Mouse (Mus musculus) MEL (cell line): ENCODE measurements around the gene Srgap3. TPM values are rescaled to one million over a fixed set of nuclear protein-coding genes. Genes with fewer than 3 reads are reported as not detected.
A peak's percentile ranks its signal among the peaks of the same experiment; 100 is the strongest.

Source experiments
- DNase-seq: peaks from one replicate; pipeline ENCODE4 v3.0.0; 2011; ENCODE audit warnings: low read depth, low spot score
- H3K27ac ChIP-seq: 2 replicates; pipeline ENCODE4 v1.5.1; 2012; ENCODE audit warnings: low read depth, mild to moderate bottlenecking, control low read depth, low read length, moderate library complexity; ENCODE audit not compliant: control insufficient read depth
- H3K27me3 ChIP-seq, 2 experiments: fragments of 150-350 bp in 1 of 2; sonication (generic) in 1 of 2; 2 replicates each; pipeline ENCODE4 v1.6.1; 2012; ENCODE audit warnings: low read length in 2 of 2, mild to moderate bottlenecking in 2 of 2, improper control_type of control experiment in 1 of 2, moderate library complexity in 1 of 2; ENCODE audit not compliant: insufficient read depth in 2 of 2, control insufficient read depth in 1 of 2
- H3K36me3 ChIP-seq, 2 experiments: 2 replicates each; pipeline ENCODE4 v1.6.1; 2012 to 2014; ENCODE audit warnings: low read length in 2 of 2, improper control_type of control experiment in 1 of 2, inconsistent platforms in 1 of 2, mild to moderate bottlenecking in 1 of 2; ENCODE audit not compliant: insufficient read depth in 2 of 2, control insufficient read depth in 1 of 2
- H3K4me1 ChIP-seq, 2 experiments: fragments of 150-350 bp in 1 of 2; sonication (generic) in 1 of 2; 2 replicates each; pipeline ENCODE4 v1.6.1; 2012; ENCODE audit warnings: low read length in 2 of 2, improper control_type of control experiment in 1 of 2, mild to moderate bottlenecking in 1 of 2; ENCODE audit not compliant: insufficient read depth in 2 of 2, control insufficient read depth in 1 of 2
- H3K4me3 ChIP-seq, 2 experiments: fragments of 150-350 bp in 1 of 2; sonication (generic) in 1 of 2; 2 replicates each; pipeline ENCODE4 v1.5.1; 2012; ENCODE audit warnings: low read depth in 2 of 2, low read length in 2 of 2, mild to moderate bottlenecking in 2 of 2, moderate library complexity in 2 of 2, control low read depth in 1 of 2, improper control_type of control experiment in 1 of 2; ENCODE audit not compliant: control insufficient read depth in 1 of 2, insufficient read depth in 1 of 2
- H3K79me2 ChIP-seq: 2 replicates; pipeline ENCODE4 v1.6.1; 2012; ENCODE audit warnings: mild to moderate bottlenecking, low read length, moderate library complexity; ENCODE audit not compliant: control insufficient read depth, poor library complexity, insufficient read depth
- H3K9ac ChIP-seq: 2 replicates; pipeline ENCODE4 v1.6.1; 2012; ENCODE audit warnings: low read depth, mild to moderate bottlenecking, control low read depth, low read length, moderate library complexity; ENCODE audit not compliant: control insufficient read depth, poor library complexity, severe bottlenecking
- H3K9me3 ChIP-seq: fragments of 150-350 bp; sonication (generic); replicated peaks from 2 replicates; pipeline ENCODE4 v1.6.1; 2012; ENCODE audit warnings: mild to moderate bottlenecking, low read length, improper control_type of control experiment, moderate library complexity; ENCODE audit not compliant: insufficient read depth
- BHLHE40 ChIP-seq: IDR thresholded peaks from 2 replicates; pipeline ENCODE4 v1.6.1; 2012; ENCODE audit warnings: low read depth, mild to moderate bottlenecking, inconsistent platforms, low read length, improper control_type of control experiment, borderline replicate concordance
- CHD1 ChIP-seq: IDR thresholded peaks from 2 replicates; pipeline ENCODE4 v1.6.1; 2012; ENCODE audit warnings: low read depth, mild to moderate bottlenecking, inconsistent platforms, low read length, improper control_type of control experiment
- CHD2 ChIP-seq: IDR thresholded peaks from 2 replicates; pipeline ENCODE4 v1.6.1; 2011; ENCODE audit warnings: low read length, improper control_type of control experiment
- CTCF ChIP-seq, 3 experiments: IDR thresholded peaks in 2 of 3; conservative IDR thresholded peaks in 1 of 3; 2 replicates each; pipeline ENCODE4 v1.5.1; 2011 to 2012; ENCODE audit warnings: low read length in 3 of 3, low read depth in 2 of 3, mild to moderate bottlenecking in 2 of 3, improper control_type of control experiment in 1 of 3, inconsistent platforms in 1 of 3, mixed read lengths in 1 of 3, moderate library complexity in 1 of 3; ENCODE audit not compliant: control insufficient read depth in 1 of 3, insufficient read depth in 1 of 3, poor library complexity in 1 of 3, severe bottlenecking in 1 of 3
- E2F4 ChIP-seq: IDR thresholded peaks from 2 replicates; pipeline ENCODE4 v1.6.1; 2011; ENCODE audit warnings: low read depth, low read length, improper control_type of control experiment, borderline replicate concordance
- EP300 ChIP-seq, 2 experiments: IDR thresholded peaks; 2 replicates each; pipeline ENCODE4 v1.6.1; 2011; ENCODE audit warnings: improper control_type of control experiment in 2 of 2, low read length in 2 of 2, low read depth in 1 of 2, mild to moderate bottlenecking in 1 of 2
- ETS1 ChIP-seq: IDR thresholded peaks from 2 replicates; pipeline ENCODE4 v1.6.1; 2012; ENCODE audit warnings: low read depth, mild to moderate bottlenecking, inconsistent platforms, low read length, improper control_type of control experiment, moderate library complexity
- MAX ChIP-seq: IDR thresholded peaks from 2 replicates; pipeline ENCODE4 v1.6.1; 2011; ENCODE audit warnings: low read length, improper control_type of control experiment
- MEF2A ChIP-seq: IDR thresholded peaks from 2 replicates; pipeline ENCODE4 v1.6.1; 2014; ENCODE audit warnings: low read depth, mild to moderate bottlenecking, inconsistent platforms, low read length, improper control_type of control experiment; ENCODE audit not compliant: poor library complexity, insufficient replicate concordance, severe bottlenecking; ENCODE audit errors: extremely low read depth
- MXI1 ChIP-seq: IDR thresholded peaks from 2 replicates; pipeline ENCODE4 v1.6.1; 2011; ENCODE audit warnings: mild to moderate bottlenecking, low read depth, low read length, improper control_type of control experiment
- MYC ChIP-seq: IDR thresholded peaks from 2 replicates; pipeline ENCODE4 v1.6.1; 2011; ENCODE audit warnings: low read depth, mild to moderate bottlenecking, low read length, improper control_type of control experiment, moderate library complexity
- NELFE ChIP-seq: IDR thresholded peaks from 2 replicates; pipeline ENCODE4 v1.6.1; 2011; ENCODE audit warnings: low read depth, low read length, improper control_type of control experiment
- POLR2AphosphoS2 ChIP-seq: IDR thresholded peaks from 2 replicates; pipeline ENCODE4 v1.6.1; 2011; ENCODE audit warnings: low read length, improper control_type of control experiment
- SIN3A ChIP-seq: IDR thresholded peaks from 2 replicates; pipeline ENCODE4 v1.6.1; 2012; ENCODE audit warnings: low read length, improper control_type of control experiment, inconsistent platforms
- SMC3 ChIP-seq: IDR thresholded peaks from 2 replicates; pipeline ENCODE4 v1.6.1; 2011; ENCODE audit warnings: low read depth, low read length, improper control_type of control experiment
- TAL1 ChIP-seq: IDR thresholded peaks from 2 replicates; pipeline ENCODE4 v1.6.1; 2012; ENCODE audit warnings: mild to moderate bottlenecking, inconsistent platforms, low read length, moderate library complexity, mixed read lengths
- TBP ChIP-seq: IDR thresholded peaks from 2 replicates; pipeline ENCODE4 v1.8.0; 2011; ENCODE audit warnings: low read depth, low read length, improper control_type of control experiment
- TCF12 ChIP-seq: IDR thresholded peaks from 2 replicates; pipeline ENCODE4 v1.6.1; 2014; ENCODE audit warnings: low read depth, mild to moderate bottlenecking, inconsistent platforms, low read length, improper control_type of control experiment, moderate library complexity
- UBTF ChIP-seq: IDR thresholded peaks from 2 replicates; pipeline ENCODE4 v1.6.1; 2012; ENCODE audit warnings: low read depth, mild to moderate bottlenecking, inconsistent platforms, low read length, improper control_type of control experiment, moderate library complexity, borderline replicate concordance; ENCODE audit not compliant: insufficient read depth
- USF1 ChIP-seq: IDR thresholded peaks from 2 replicates; pipeline ENCODE4 v1.6.1; 2014; ENCODE audit warnings: low read depth, mild to moderate bottlenecking, inconsistent platforms, low read length, improper control_type of control experiment, moderate library complexity
- ZC3H11A ChIP-seq: IDR thresholded peaks from 2 replicates; pipeline ENCODE4 v1.6.1; 2012; ENCODE audit warnings: low read depth, mild to moderate bottlenecking, inconsistent platforms, low read length, improper control_type of control experiment
- ZNF384 ChIP-seq: IDR thresholded peaks from 2 replicates; pipeline ENCODE4 v1.6.1; 2012; ENCODE audit warnings: low read depth, mild to moderate bottlenecking, inconsistent platforms, low read length, improper control_type of control experiment
- polyA plus RNA-seq, 2 experiments: library from polyadenylated mRNA; stranded (reverse) in 1 of 2; unstranded in 1 of 2; fragments of >175 nt in 1 of 2; fragments of >200 nt in 1 of 2; gene quantifications; 2 replicates each; pipeline versions ENCODE4 v1.2.1 to v1.2.4; 2012; ENCODE audit warnings: low replicate concordance in 2 of 2, low read depth in 1 of 2; ENCODE audit not compliant: insufficient read length in 2 of 2, insufficient read depth in 1 of 2, missing spikeins in 1 of 2
- total RNA-seq: library from RNA; depleted of rRNA; stranded (reverse); fragments of 300-350 nt; gene quantifications from 2 replicates; pipeline ENCODE4 v1.2.3, GENCODE M21; 2012

Gene Srgap3
- total and polyA plus RNA-seq, 3 experiments, result 0.31 to 0.75 TPM; not detected in 1

DNA sequence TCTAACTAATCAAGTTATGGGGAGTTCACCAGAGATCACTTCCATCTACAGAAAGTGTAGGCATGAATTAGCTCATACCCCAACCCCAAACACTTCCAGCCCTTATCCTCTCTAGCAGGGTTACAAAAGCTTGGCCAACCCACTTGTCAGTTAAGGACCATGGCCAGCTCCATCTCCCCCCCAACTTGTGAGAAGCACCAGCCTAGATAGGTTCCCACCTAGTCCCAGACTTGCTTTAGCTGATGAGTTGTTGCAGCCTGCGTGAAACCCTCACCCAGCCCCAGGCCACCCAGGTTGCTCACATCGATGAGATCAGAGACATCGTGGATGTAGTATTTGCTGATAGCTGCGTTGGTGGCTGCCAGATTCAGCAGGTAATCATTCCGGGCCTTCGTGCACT, 170.3 kb downstream of the Srgap3 start:
- no peak overlapping the region for H3K9ac ChIP-seq
- H3K36me3 ChIP-seq, result no peaks in the 10 kb centered on the region
- DNase-seq, result peak; percentile 20
- no peaks in the 10 kb centered on the region for H3K4me1 ChIP-seq
- no peaks in the 10 kb centered on the region for H3K79me2 ChIP-seq
- H3K9me3 ChIP-seq, result no peaks in the 10 kb centered on the region
- TF ChIP-seq MAX (no peak), CTCF (IDR thresholded peaks at IDR 0.05 in 2 of 3, conservative IDR thresholded peaks at IDR 0.05 in 1 of 3; ENCODE audit: control insufficient read depth in 1 of 3, insufficient read depth in 1 of 3, low read depth in 2 of 3, low read length in 3 of 3, poor library complexity in 1 of 3, severe bottlenecking in 1 of 3) (no peak), MYC (no peak), TAL1 (no peak), MEF2A (no peak), NELFE (no peak), UBTF (no peak), ZC3H11A (no peak), MXI1 (no peak), TCF12 (no peak), ZNF384 (no peak), BHLHE40 (no peak), SMC3 (no peak), ETS1 (no peak), SIN3A (no peak)
- no peak overlapping the region for H3K4me3 ChIP-seq
- no peak overlapping the region for H3K27ac ChIP-seq
- no peaks in the 10 kb centered on the region for H3K27me3 ChIP-seq

DNA sequence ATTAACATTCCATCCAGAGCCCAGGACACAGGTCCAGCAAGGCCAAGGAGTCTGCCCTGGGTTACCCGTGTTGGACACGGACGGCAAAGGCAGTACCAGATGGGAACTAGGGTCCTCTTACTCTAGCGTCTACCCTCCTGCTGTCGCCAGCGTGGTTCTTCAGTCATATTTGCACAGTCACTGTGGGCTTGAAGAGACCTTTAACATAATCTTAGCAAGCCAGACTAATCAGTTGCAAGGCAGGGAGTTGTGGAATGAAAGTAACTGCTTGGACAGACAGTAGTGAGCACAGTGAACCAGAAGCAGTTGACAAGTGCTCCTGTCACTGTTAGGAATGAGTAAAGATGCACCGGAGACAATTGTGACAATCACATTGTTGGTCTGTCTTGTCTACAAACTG, 173.3 kb downstream of the Srgap3 start:
- TF ChIP-seq MYC (no peak), TBP (no peak), CHD2 (no peak), POLR2AphosphoS2 (no peak), MAX (no peak), CHD1 (no peak), TAL1 (no peak), EP300 (IDR thresholded peaks at IDR 0.05; ENCODE audit: low read depth in 1 of 2, low read length in 2 of 2) (no peak), ETS1 (no peak), CTCF (IDR thresholded peaks at IDR 0.05 in 2 of 3, conservative IDR thresholded peaks at IDR 0.05 in 1 of 3; ENCODE audit: control insufficient read depth in 1 of 3, insufficient read depth in 1 of 3, low read depth in 2 of 3, low read length in 3 of 3, poor library complexity in 1 of 3, severe bottlenecking in 1 of 3) (no peak), USF1 (no peak), E2F4 (no peak)
- Histone ChIP-seq H3K9ac (no peak overlapping the region), H3K9me3 (no peaks in the 10 kb centered on the region), H3K36me3 (no peaks in the 10 kb centered on the region), H3K4me1 (no peaks in the 10 kb centered on the region), H3K27me3 (no peaks in the 10 kb centered on the region), H3K27ac (no peak overlapping the region), H3K79me2 (no peaks in the 10 kb centered on the region), H3K4me3 (no peak overlapping the region)
- DNase-seq, result no peak
